Mouse (Mus musculus): Measurements from ENCODE around the gene Lhpp.

GRCm38 (mm10) chr7:132701412-132701811, 91.0 kb downstream of the Lhpp start:
- no peak for TF ChIP-seq CTCF (IDR thresholded peaks at IDR 0.05; ENCODE audit: extremely low read depth, insufficient read length, insufficient replicate concordance, low read depth, low read length)
- no peak for TF ChIP-seq POLR2A (IDR thresholded peaks at IDR 0.05; ENCODE audit: low read depth, low read length)

All from small intestine, adult 2 months (tissue).